Mouse (Mus musculus): Measurements from ENCODE around the gene Cdc42ep4. TPM values are rescaled to one million over a fixed set of nuclear protein-coding genes. Genes with fewer than 3 reads are reported as not detected.

Cdc42ep4 gene
- polyA plus RNA-seq, 1 experiment from 2014 or later, result 48.5 TPM

DNA sequence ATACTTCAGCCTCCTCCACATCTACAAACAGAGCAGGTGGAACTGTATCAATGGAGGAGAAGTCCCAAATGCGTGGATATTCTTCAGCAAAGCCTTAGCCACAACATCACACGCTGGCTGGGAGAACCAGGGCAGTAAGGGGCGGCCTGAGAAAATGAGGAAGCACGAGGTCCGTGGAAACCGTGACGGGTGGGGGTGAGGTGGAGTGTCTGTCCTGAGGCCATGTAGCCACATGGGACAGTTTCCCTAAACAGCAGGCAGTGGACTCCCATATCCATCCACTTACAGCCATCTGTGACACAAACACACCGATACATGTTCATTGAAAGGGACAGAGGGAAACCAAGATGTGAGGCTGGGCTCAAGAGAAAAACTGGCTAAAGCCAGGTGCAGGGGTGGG, 13.8 kb downstream of the Cdc42ep4 start:
- TF ChIP-seq CTCF (IDR thresholded peaks at IDR 0.05; ENCODE audit: low read depth), result no peak
- WGBS, result 82% methylated on average over 8 of the region's 8 CpGs
- Histone ChIP-seq H3K4me1 (replicated peaks; ENCODE audit: insufficient read depth, low read length) (peaks cover 42% of the 10 kb centered on the region), H3K27ac (no peak overlapping the region), H3K4me3 (replicated peaks; ENCODE audit: low read depth, low read length) (no peak overlapping the region), H3K36me3 (ENCODE audit: insufficient read depth, low read length) (0 out of 2 replicates have a peak, but pooled peaks cover 3% of the 10 kb centered on the region), H3K9ac (ENCODE audit: low read depth, low read length) (no peak overlapping the region), H3K4me2 (ENCODE audit: low read length) (no peak overlapping the region), H3K27me3 (ENCODE audit: insufficient read depth, low read length) (no peaks in the 10 kb centered on the region), H3K9me3 (replicated peaks; ENCODE audit: low read length) (no peaks in the 10 kb centered on the region)
- DNase-seq (ENCODE audit: low spot score) (no peak), ATAC-seq (replicated peaks; ENCODE audit: low FRiP score, low read depth) (no peak)

- TF ChIP-seq CTCF (IDR thresholded peaks at IDR 0.05; ENCODE audit: low read depth), result no peak
- DNase-seq (ENCODE audit: low spot score) (no peak), ATAC-seq (replicated peaks; ENCODE audit: low FRiP score, low read depth) (no peak)
- WGBS, result 63% methylated on average over 3 of the region's 3 CpGs
- Histone ChIP-seq H3K36me3 (ENCODE audit: insufficient read depth, low read length) (0 out of 2 replicates have a peak, but pooled peaks cover 3% of the 10 kb centered on the region), H3K4me2 (ENCODE audit: low read length) (no peak overlapping the region), H3K9ac (ENCODE audit: low read depth, low read length) (no peak overlapping the region), H3K27ac (no peak overlapping the region), H3K4me1 (replicated peaks; ENCODE audit: insufficient read depth, low read length) (peaks cover 46% of the 10 kb centered on the region), H3K9me3 (replicated peaks; ENCODE audit: low read length) (no peaks in the 10 kb centered on the region), H3K4me3 (replicated peaks; ENCODE audit: low read depth, low read length) (no peak overlapping the region), H3K27me3 (ENCODE audit: insufficient read depth, low read length) (no peaks in the 10 kb centered on the region)
Measured at GRCm38 (mm10) chr11:113737553-113737854, 14.2 kb downstream of the Cdc42ep4 start.

- Histone ChIP-seq H3K4me1 (replicated peaks; ENCODE audit: insufficient read depth, low read length) (peaks cover 51% of the 10 kb centered on the region), H3K9ac (ENCODE audit: low read depth, low read length) (no peak overlapping the region)
Measured at GRCm38 (mm10) chr11:113736848-113737552, 14.7 kb downstream of the Cdc42ep4 start.

GRCm38 (mm10) chr11:113735151-113735550, 16.5 kb downstream of the Cdc42ep4 start:
- DNase-seq (ENCODE audit: low spot score), result no peak
- Histone ChIP-seq H3K36me3 (ENCODE audit: insufficient read depth, low read length) (no peaks in the 10 kb centered on the region), H3K9me3 (replicated peaks; ENCODE audit: low read length) (no peaks in the 10 kb centered on the region), H3K27me3 (ENCODE audit: insufficient read depth, low read length) (no peaks in the 10 kb centered on the region), H3K4me3 (replicated peaks; ENCODE audit: low read depth, low read length) (no peak overlapping the region), H3K4me1 (replicated peaks; ENCODE audit: insufficient read depth, low read length) (peaks cover 53% of the 10 kb centered on the region), H3K9ac (ENCODE audit: low read depth, low read length) (no peak overlapping the region), H3K4me2 (ENCODE audit: low read length) (no peak overlapping the region), H3K27ac (peak overlapping the region; percentile 71)
- WGBS, result 51% methylated on average over 6 of the region's 6 CpGs
- TF ChIP-seq CTCF (IDR thresholded peaks at IDR 0.05; ENCODE audit: low read depth), result no peak
- ATAC-seq (replicated peaks; ENCODE audit: low FRiP score, low read depth), result peak; percentile 41; the same call in 1 of the 2 replicates

More at GRCm38 (mm10) chr11:113736848-113737552, 14.7 kb downstream of the Cdc42ep4 start:
- no peak for DNase-seq (ENCODE audit: low spot score)
- Histone ChIP-seq H3K4me3 (replicated peaks; ENCODE audit: low read depth, low read length) (no peak overlapping the region), H3K36me3 (ENCODE audit: insufficient read depth, low read length) (no peaks in the 10 kb centered on the region), H3K9me3 (replicated peaks; ENCODE audit: low read length) (no peaks in the 10 kb centered on the region), H3K27me3 (ENCODE audit: insufficient read depth, low read length) (no peaks in the 10 kb centered on the region), H3K4me2 (ENCODE audit: low read length) (no peak overlapping the region), H3K27ac (no peak overlapping the region)
- no peak for TF ChIP-seq CTCF (IDR thresholded peaks at IDR 0.05; ENCODE audit: low read depth)
- WGBS, result 68% methylated on average over 11 of the region's 11 CpGs
- no peak for ATAC-seq (replicated peaks; ENCODE audit: low FRiP score, low read depth)

DNA sequence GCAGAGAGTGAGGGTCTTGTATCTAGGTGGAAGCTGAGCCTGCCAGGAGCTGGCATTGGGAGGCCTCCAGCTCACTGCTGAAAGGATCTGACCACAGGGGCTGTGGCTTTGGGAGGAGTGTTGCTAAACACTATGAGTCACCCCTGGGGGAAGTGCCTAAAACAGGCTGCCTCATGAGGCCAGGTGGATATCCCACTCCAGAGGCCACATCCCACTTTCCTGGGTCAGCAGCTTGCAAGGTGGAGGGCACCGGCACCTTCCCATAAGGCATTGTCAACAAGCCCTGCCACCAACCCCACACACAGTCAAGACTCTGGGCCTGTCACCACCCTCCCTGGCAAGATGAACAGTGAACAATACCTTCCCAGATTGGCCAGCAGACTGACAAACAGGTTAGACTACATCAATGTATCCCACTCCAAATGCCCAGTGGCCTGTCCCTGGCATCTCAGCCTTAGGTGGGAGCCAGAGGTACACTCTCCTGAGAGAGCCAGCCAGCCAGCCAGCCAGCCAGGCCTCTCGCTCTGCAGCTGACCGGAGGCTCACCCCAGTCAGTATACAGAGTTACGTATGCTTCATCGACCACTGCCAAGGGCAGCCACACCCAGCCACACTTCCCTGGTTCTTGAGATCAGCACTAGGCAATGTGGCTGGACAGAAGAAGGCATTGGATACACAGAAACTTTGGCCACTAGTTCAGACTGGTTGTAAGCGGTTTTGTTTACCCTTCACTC, 17.9 kb downstream of the Cdc42ep4 start:
- ATAC-seq (replicated peaks; ENCODE audit: low FRiP score, low read depth) (peak; percentile 73), DNase-seq (ENCODE audit: low spot score) (peak; percentile 67)
- Histone ChIP-seq H3K36me3 (ENCODE audit: insufficient read depth, low read length) (peaks cover 6% of the 10 kb centered on the region; the same call in 1 of the 2 replicates), H3K27me3 (ENCODE audit: insufficient read depth, low read length) (no peaks in the 10 kb centered on the region), H3K4me2 (ENCODE audit: low read length) (no peak overlapping the region), H3K4me1 (replicated peaks; ENCODE audit: insufficient read depth, low read length) (peaks cover 59% of the 10 kb centered on the region), H3K4me3 (replicated peaks; ENCODE audit: low read depth, low read length) (no peak overlapping the region), H3K27ac (peak overlapping the region; percentile 71), H3K9ac (ENCODE audit: low read depth, low read length) (no peak overlapping the region), H3K9me3 (replicated peaks; ENCODE audit: low read length) (no peaks in the 10 kb centered on the region)
- 0 out of 2 replicates have a peak, but pooled peaks have one; percentile 4 for TF ChIP-seq CTCF (IDR thresholded peaks at IDR 0.05; ENCODE audit: low read depth)
- 23% methylated on average over 6 of the region's 6 CpGs for WGBS

DNA sequence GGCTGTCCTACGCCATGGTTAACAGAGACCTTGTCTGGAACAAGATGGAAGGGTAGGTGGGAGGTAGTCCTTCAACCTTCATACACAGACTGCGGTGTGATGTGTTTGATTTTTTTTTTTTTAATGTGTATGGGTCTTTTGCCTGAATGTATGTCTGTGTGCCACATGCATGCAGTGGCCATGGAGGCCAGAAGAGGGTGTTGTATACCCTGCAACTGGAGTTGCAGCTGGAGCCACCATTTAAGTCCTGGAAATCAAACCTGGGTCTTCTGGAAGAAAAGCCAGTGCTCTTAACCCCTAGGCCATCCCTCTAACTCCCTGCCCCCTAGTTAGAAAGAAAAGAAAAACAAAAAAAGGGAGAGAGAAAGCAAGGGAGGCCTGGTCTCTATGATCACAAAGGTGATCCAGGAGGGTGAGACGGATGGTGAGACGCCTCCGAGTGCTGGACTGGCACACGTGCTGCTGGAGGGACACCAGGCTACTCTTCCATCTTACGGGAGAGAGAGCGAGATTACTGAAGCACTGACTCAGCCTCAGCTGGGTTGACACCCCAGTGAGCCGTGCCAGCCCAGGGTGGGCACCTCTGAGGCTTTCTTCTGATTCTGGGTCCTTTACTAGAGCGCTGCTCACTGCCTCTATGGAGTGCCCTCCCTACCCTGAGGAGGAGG, 19.6 kb downstream of the Cdc42ep4 start:
- Histone ChIP-seq H3K4me3 (replicated peaks; ENCODE audit: low read depth, low read length) (no peak overlapping the region), H3K27ac (peak overlapping the region; percentile 71; the same call in 1 of the 2 replicates), H3K4me1 (replicated peaks; ENCODE audit: insufficient read depth, low read length) (peaks cover 54% of the 10 kb centered on the region), H3K36me3 (ENCODE audit: insufficient read depth, low read length) (peaks cover 22% of the 10 kb centered on the region; the same call in 1 of the 2 replicates), H3K27me3 (ENCODE audit: insufficient read depth, low read length) (no peaks in the 10 kb centered on the region), H3K9ac (ENCODE audit: low read depth, low read length) (no peak overlapping the region), H3K4me2 (ENCODE audit: low read length) (no peak overlapping the region), H3K9me3 (replicated peaks; ENCODE audit: low read length) (no peaks in the 10 kb centered on the region)
- DNase-seq (ENCODE audit: low spot score), result no peak
- TF ChIP-seq CTCF (IDR thresholded peaks at IDR 0.05; ENCODE audit: low read depth), result peak; percentile 27; the same call in 1 of the 2 replicates
- no peak for ATAC-seq (replicated peaks; ENCODE audit: low FRiP score, low read depth)
- 79% methylated on average over 10 of the region's 10 CpGs for WGBS

All from kidney, postnatal 0 days (tissue).